Mouse (Mus musculus): ENCODE measurements around the gene Lrmda. TPM values are rescaled to one million over a fixed set of nuclear protein-coding genes. Genes with fewer than 3 reads are reported as not detected.

Gene Lrmda
- total RNA-seq, 2 experiments from 2014 or later = 0.81 TPM; not detected in 1

GRCm38 (mm10) chr14:21990321-21991021 is 29.0 kb upstream of the Lrmda start:
- intact Hi-C loops (cut with DNase I) = no loop called here
- DNase-seq (ENCODE audit: low spot score in 2 of 2) = no peak

DNA sequence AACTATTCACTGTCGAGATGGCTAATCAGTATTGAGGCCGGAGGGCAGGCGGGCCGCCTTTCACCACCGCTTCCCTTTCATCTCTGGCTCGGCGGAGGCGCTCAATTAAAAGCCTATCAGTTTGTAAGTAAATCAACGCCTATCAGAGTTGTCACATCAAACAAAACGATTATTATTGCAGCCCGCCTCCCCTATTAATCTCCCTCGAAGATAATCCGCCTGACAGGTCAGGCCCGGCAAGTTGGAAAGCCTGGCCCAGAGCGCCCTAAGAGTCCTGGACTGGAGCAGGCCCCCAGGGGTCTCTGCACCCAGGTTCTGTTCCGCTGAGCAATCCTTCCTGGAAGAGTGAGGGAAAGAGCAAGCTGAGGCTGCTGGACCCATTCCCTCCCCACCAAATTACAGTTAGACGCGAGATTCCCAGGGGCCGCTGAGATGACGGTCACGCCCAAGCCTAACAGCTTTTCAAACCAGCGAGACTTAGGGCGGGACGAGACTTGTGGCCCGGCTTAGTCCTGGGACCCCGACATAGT is 28.2 kb upstream of the Lrmda start:
- DNase-seq (ENCODE audit: low spot score in 2 of 2) = no peak
- intact Hi-C loops (cut with DNase I) = no loop called here

GRCm38 (mm10) chr14:21991856-21992255 is 27.7 kb upstream of the Lrmda start:
- DNase-seq (ENCODE audit: low spot score in 2 of 2) = no peak
- intact Hi-C loops (cut with DNase I) = no loop called here

GRCm38 (mm10) chr14:21992321-21992885 is 27.1 kb upstream of the Lrmda start:
- intact Hi-C loops (cut with DNase I) = no loop called here
- no peak for DNase-seq (ENCODE audit: low spot score in 2 of 2)

DNA sequence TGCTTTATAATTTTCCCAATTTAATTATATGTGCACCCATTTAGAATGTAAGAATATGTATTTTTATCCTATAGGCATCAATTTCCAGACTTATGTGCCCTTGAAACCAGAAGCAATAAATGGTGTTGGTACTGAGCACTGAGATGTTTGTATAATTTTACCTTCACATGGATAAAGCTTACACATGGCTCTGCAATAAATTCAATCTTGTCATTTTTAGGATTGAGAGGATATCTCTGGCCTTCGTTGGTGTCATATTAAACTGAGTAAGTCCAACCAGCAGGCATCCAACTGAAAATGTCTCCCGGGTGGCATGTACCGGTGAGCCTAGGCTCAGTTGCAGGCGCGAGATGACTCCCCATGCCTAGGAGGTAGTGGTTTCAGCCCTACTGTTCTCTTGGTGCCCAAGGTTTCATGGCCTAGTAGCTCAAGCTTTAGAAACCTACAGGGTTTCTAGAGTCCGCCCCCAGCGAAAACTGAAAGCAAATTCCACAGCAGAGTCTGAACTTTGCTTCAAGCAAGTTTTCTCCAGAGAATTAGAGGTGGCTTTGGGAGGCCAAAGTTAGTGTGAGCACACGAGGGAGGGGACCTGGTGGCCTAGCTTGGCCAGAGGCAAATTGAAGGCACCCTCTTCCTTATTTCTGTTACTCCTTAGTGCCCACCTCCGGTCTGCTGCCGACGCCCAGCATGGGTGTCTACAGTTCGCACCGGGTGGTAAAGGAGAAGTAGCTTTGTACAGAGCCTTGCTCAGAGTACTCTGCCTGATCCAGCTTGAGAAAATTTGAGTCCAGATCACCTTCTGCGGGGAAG is 26.1 kb upstream of the Lrmda start:
- intact Hi-C loops (cut with DNase I) = no loop called here

DNA sequence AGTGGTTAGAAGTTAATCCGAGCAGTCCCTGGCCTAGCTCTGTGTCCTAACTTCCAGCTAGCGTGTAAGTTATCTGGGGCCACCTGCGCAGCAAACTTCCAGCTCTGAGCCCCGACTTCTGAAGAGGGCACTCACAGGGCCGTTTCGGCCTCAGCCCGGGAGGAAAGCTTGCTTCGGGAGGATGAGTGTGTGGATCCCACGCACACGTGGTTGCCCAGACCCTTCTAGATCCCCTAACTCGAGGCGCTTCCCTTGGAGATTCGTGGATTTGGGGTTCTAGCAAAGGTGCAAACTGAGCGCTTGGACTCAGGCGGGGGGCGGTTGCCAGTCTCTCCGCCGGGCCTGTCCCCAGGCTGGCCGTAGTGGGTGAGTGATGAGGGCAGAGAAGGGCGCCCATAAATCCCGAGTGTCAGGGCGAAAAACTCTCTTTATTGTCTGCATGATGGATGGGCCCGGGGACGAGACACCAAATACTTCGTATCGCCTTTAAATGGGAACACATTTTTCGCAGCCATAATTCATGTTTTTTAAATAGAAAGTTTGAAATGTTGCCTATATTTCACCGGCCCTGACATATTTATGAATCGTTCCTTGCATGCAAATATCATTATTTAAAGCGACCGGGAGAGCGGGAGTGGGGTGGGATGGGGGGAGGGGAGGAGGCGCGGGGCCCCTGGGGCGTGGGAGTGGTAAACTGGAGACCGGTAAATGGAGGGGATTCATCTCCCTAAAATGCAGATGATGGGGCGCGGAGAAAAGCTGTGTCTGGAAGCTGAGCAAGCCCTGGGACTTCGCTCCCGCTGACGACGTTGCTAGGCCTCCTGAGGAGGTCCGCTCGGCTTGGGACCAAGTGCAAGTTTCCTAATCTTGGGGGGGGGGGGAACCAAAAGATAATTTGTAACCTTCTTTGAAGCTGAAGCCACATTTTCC is 25.2 kb upstream of the Lrmda start:
- DNase-seq (ENCODE audit: low spot score in 2 of 2) = no peak
- intact Hi-C loops (cut with DNase I) = no loop called here

More for the DNA sequence above, 26.1 kb upstream of the Lrmda start:
- DNase-seq (ENCODE audit: low spot score in 2 of 2) = no peak

DNA sequence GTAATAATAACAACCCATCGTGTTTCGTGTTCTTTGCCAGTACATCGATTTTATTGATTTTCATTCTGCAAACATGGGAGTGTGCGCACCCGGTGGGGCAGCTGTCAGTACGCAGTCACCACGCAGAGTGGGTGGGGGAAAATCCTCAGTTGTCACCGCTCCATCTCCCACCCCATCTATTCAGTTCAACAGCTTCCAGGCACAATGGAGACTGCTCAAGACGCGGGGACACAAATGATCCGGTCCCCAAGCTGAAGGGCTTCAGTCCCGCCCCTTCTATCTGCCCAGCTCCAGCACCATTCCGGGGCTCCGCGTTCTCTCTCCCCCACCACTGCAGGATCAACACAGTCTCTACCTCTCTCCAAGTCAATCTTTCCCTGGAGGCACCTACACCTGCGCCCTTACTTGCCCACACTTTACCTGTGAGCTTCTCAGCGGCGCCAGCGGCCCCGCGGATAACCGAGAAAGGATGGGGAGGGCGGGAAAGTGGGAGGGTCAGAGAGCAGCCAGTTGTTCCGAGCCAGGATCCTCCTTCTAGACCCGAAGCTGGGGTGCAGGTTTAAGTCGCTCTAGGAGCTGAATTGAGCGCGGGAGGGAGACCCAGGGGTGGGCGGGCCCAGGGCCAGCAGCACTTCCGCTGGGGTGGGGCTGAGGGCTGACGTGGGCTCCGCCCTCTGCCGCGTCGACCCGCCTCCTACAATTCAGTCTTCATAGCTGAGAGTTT is 24.3 kb upstream of the Lrmda start:
- no peak for DNase-seq (ENCODE audit: low spot score in 2 of 2)
- intact Hi-C loops (cut with DNase I) = no loop called here

DNA sequence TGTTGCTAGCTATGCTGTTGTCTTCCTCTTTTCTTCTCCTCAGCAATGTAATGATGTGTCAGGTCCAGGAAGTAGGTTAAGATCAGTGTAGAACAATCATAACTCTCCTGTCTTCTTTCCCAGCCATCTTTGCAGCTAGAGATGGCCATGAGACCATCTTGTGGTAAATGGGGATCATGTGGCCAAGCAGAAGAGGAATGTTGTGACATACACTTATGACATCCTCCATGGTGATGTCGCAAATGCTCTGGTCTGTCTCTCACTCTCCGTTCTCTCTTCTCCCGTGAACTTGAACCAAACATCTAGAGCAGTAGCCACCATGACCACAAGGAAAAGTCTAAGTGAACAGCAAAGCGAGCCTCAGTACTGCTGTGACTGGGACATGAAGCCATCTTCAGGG is 19.9 kb upstream of the Lrmda start:
- DNase-seq (ENCODE audit: low spot score in 2 of 2) = no peak
- intact Hi-C loops (cut with DNase I) = no loop called here

DNA sequence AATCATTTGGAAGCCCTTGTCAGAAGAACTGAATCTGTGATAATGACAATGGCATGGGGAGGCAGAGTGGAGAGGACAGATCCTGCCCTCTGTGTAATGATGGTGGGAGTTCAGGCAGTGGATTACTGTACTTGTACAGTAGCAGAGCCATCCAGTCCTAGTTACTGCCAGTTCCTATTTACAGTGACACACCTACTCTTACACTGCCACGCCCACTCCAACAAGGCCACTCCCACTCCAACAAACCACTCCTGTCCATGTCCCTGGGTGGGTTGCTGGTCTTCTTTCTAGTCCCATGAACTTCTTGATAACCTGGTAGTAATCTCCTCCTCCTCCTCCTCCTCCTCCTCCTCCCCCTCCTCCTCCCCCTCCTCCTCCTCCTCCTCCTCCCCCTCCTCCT is 16.3 kb upstream of the Lrmda start:
- intact Hi-C loops (cut with DNase I) = no loop called here
- DNase-seq (ENCODE audit: low spot score in 2 of 2) = no peak

DNA sequence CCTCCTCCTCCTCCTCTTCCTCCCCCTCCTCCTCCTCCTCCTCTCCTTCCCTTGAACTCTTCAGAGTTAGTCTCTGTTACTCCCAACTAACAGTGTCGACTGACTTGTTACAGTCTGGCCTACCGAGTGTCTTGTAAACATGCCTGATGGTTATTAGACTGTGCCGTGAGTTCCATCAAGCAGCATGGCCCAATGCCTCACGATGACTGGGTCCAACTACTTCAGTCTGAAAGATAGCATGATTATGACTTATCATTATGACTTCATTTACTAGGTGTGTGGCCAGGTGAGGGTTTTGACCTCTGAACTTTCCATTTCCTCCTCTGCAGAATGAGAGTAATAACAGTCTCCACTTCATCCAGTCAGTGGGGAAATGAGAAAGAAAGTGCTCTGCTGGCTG is 15.9 kb upstream of the Lrmda start:
- intact Hi-C loops (cut with DNase I) = no loop called here
- DNase-seq (ENCODE audit: low spot score in 2 of 2) = no peak

DNA sequence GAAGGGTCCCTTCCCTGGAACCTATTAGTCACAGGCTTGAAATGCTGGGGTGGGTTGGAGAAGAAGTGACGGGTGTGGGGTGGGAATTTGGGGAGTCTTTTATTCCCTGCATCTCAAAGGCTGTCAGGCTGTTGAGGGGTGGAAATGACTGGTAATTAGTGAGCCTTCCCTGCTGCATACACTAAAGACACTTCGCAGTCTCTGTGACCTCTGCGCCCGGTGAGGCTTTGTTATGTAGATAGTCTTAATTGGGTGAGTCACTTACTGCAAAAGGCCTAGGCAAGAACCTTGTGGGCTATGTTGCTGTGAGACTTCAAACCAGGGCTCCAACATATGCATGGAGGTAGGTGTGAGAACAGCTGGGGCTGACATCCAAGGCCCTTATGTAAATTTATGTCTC is 14.6 kb upstream of the Lrmda start:
- intact Hi-C loops (cut with DNase I) = no loop called here
- no peak for DNase-seq (ENCODE audit: low spot score in 2 of 2)

- intact Hi-C loops (cut with DNase I) = no loop called here
- DNase-seq (ENCODE audit: low spot score in 2 of 2) = no peak
These were observed 12.5 kb upstream of the Lrmda start for GRCm38 (mm10) chr14:22007006-22007405.

GRCm38 (mm10) chr14:22014315-22014714 is 5.2 kb upstream of the Lrmda start:
- no peak for DNase-seq (ENCODE audit: low spot score in 2 of 2)
- intact Hi-C loops (cut with DNase I) = no loop called here

DNA sequence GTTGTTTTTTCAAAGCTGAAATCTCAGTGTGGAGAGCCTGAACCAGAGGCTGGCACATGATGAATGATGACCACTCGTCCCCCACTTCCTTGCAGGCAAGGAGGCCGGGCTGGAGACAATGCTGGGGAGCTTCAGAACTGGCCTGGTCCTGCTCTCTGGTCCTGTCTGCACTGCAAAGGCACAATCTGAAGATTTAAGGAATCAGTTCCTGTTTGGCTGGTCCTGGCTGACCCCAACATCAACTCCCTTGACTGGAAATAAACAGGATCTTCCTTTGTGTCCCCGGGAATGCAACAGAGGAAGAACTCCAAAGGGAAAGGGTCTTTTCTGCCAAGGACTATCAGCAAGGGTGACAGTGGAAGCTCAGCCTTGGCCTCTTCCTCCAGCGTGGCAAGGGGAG is 4.7 kb upstream of the Lrmda start:
- intact Hi-C loops (cut with DNase I) = no loop called here
- no peak for DNase-seq (ENCODE audit: low spot score in 2 of 2)

GRCm38 (mm10) chr14:22017011-22017410 is 2.5 kb upstream of the Lrmda start:
- intact Hi-C loops (cut with DNase I) = no loop called here
- DNase-seq (ENCODE audit: low spot score in 2 of 2) = no peak

- intact Hi-C loops (cut with DNase I) = no loop called here
- DNase-seq (ENCODE audit: low spot score in 2 of 2) = no peak
These were observed 685 bp downstream of the Lrmda start for GRCm38 (mm10) chr14:22019949-22020845.

GRCm38 (mm10) chr14:22020885-22021284 is 1.4 kb downstream of the Lrmda start:
- no peak for DNase-seq (ENCODE audit: low spot score in 2 of 2)
- intact Hi-C loops (cut with DNase I) = no loop called here

DNA sequence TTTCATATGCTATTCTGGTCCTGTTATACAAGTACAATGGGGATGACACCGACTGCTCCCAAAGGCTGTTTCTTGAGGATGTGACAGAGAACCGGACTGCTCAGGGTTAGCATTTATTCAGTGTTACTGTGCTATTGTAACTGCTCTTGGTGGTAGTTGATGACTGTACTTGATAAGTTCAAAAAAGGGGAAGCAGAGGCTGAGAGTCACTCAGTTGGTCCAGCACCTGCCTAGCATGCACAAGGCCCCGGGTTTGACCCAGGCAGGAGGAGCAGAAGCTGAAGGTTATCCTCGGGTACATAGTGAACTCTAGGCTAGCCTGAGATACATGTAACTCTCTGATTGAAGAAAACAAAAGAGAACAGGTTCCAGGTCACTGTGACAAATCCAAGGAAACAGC is 4.0 kb downstream of the Lrmda start:
- DNase-seq (ENCODE audit: low spot score in 2 of 2) = no peak
- intact Hi-C loops (cut with DNase I) = no loop called here

Measured in left cerebral cortex, postnatal 36 days (tissue).